Mouse (Mus musculus) lung, postnatal 0 days (tissue): ENCODE results near the gene Epo. TPM values are rescaled to one million over a fixed set of nuclear protein-coding genes. Genes with fewer than 3 reads are reported as not detected.

ENCODE experiments used
- ATAC-seq: fragments of 200-750 bp; cut with Nextera tagmentation; 2 replicates; pipeline ENCODE4 v1.8.0; 2017; ENCODE audit warnings: moderate library complexity
- DNase-seq: peaks from one replicate; pipeline ENCODE4 v3.0.0-alpha.2; 2016; ENCODE audit warnings: low spot score
- H3K27ac ChIP-seq: fragments of 300-500 bp; sonication (generic); 2 replicates; pipeline ENCODE4 v1.5.1; 2014; ENCODE audit warnings: antibody characterized with exemption, mild to moderate bottlenecking, low read length, mixed read lengths
- H3K27me3 ChIP-seq: fragments of 300-500 bp; sonication (generic); replicated peaks from 2 replicates; pipeline ENCODE4 v1.6.1; 2014; ENCODE audit warnings: low read length, mixed read lengths; ENCODE audit not compliant: insufficient read depth
- H3K36me3 ChIP-seq: fragments of 300-500 bp; sonication (generic); 2 replicates; pipeline ENCODE4 v1.6.1; 2014; ENCODE audit warnings: low read length, mixed read lengths; ENCODE audit not compliant: insufficient read depth
- H3K4me1 ChIP-seq: fragments of 300-500 bp; sonication (generic); 2 replicates; pipeline ENCODE4 v1.6.1; 2014; ENCODE audit warnings: antibody characterized with exemption, low read depth, low read length, mixed read lengths; ENCODE audit not compliant: insufficient read depth
- H3K4me2 ChIP-seq: fragments of 300-500 bp; sonication (generic); replicated peaks from 2 replicates; pipeline ENCODE4 v1.6.1; 2014; ENCODE audit warnings: low read depth, mild to moderate bottlenecking, low read length, moderate library complexity, mixed read lengths
- H3K4me3 ChIP-seq: fragments of 300-500 bp; sonication (generic); 2 replicates; pipeline ENCODE4 v1.5.1; 2014; ENCODE audit warnings: low read depth, low read length
- H3K9ac ChIP-seq: fragments of 300-500 bp; sonication (generic); replicated peaks from 2 replicates; pipeline ENCODE4 v1.6.1; 2014; ENCODE audit warnings: low read depth, mild to moderate bottlenecking
- H3K9me3 ChIP-seq: fragments of 300-500 bp; sonication (generic); 2 replicates; pipeline ENCODE4 v1.6.1; 2016; ENCODE audit warnings: low read length, mixed read lengths
- CTCF ChIP-seq: IDR thresholded peaks from 2 replicates; pipeline ENCODE4 v1.5.1; 2016; ENCODE audit warnings: antibody characterized with exemption, mild to moderate bottlenecking
- EP300 ChIP-seq: IDR thresholded peaks from 2 replicates; pipeline ENCODE4 v1.6.1; 2016; ENCODE audit warnings: antibody characterized with exemption, mild to moderate bottlenecking, control low read depth
- WGBS: fragments of 180-500 bp; shearing (Covaris S2); extraction: QIAGEN DNeasy Blood & Tissue Kit; methylation state at CpG from one replicate; pipeline ENCODE4 v1.1.7; 2014; 5-methylcytosine and 5-hydroxymethylcytosine counted together
- polyA plus RNA-seq: library from polyadenylated mRNA; unstranded; fragments of >200 nt; fragmentation: Nextera tagmentation; extraction: Ambion mirVana; gene quantifications from 2 replicates; pipeline ENCODE4 v1.2.1, GENCODE M21; 2015

Gene Epo
- polyA plus RNA-seq, 1 experiment from 2014 or later = not detected

GRCm38 (mm10) chr5:137514811-137515210 lies 18.2 kb downstream of the Epo start:
- no peak overlapping the region for H3K4me3 ChIP-seq
- TF ChIP-seq EP300 = no peak
- no peak for TF ChIP-seq CTCF
- H3K27me3 ChIP-seq = no peaks in the 10 kb centered on the region
- DNase-seq (no peak), ATAC-seq (no peak)
- 0 out of 2 replicates have a peak, but pooled peaks cover 2% of the 10 kb centered on the region for H3K36me3 ChIP-seq
- WGBS = 88% methylated on average over 3 of the region's 3 CpGs
- H3K4me1 ChIP-seq = peaks cover 9% of the 10 kb centered on the region
- H3K27ac ChIP-seq = no peak overlapping the region
- H3K4me2 ChIP-seq = no peak overlapping the region
- H3K9ac ChIP-seq = no peak overlapping the region
- H3K9me3 ChIP-seq = no peaks in the 10 kb centered on the region

- H3K27ac ChIP-seq = no peak overlapping the region
- H3K36me3 ChIP-seq = no peaks in the 10 kb centered on the region
- H3K4me2 ChIP-seq = no peak overlapping the region
- WGBS = 76% methylated on average over 12 of the region's 12 CpGs
- H3K4me3 ChIP-seq = no peak overlapping the region
- ATAC-seq (no peak), DNase-seq (no peak)
- H3K4me1 ChIP-seq = peaks cover 9% of the 10 kb centered on the region
- no peak overlapping the region for H3K9ac ChIP-seq
- H3K9me3 ChIP-seq = no peaks in the 10 kb centered on the region
- TF ChIP-seq CTCF (no peak), EP300 (no peak)
- H3K27me3 ChIP-seq = no peaks in the 10 kb centered on the region
Observed at GRCm38 (mm10) chr5:137513951-137514721, 18.9 kb downstream of the Epo start.

GRCm38 (mm10) chr5:137512847-137513794 lies 19.9 kb downstream of the Epo start:
- Histone ChIP-seq H3K27ac (no peak overlapping the region), H3K4me3 (no peak overlapping the region), H3K4me1 (peaks cover 9% of the 10 kb centered on the region), H3K4me2 (no peak overlapping the region), H3K9ac (no peak overlapping the region), H3K36me3 (no peaks in the 10 kb centered on the region), H3K9me3 (no peaks in the 10 kb centered on the region), H3K27me3 (no peaks in the 10 kb centered on the region)
- DNase-seq (no peak), ATAC-seq (no peak)
- no peak for TF ChIP-seq EP300
- TF ChIP-seq CTCF = peak; percentile 77
- WGBS = 78% methylated on average over 11 of the region's 11 CpGs

GRCm38 (mm10) chr5:137511706-137512105 lies 21.3 kb downstream of the Epo start:
- H3K4me1 ChIP-seq = peaks cover 9% of the 10 kb centered on the region
- DNase-seq (no peak), ATAC-seq (no peak)
- TF ChIP-seq EP300 (no peak), CTCF (no peak)
- H3K4me3 ChIP-seq = no peak overlapping the region
- no peaks in the 10 kb centered on the region for H3K27me3 ChIP-seq
- peak overlapping the region; percentile 88 for H3K4me2 ChIP-seq
- H3K36me3 ChIP-seq = no peaks in the 10 kb centered on the region
- WGBS = 57% methylated on average over 3 of the region's 3 CpGs
- no peak overlapping the region for H3K9ac ChIP-seq
- H3K27ac ChIP-seq = no peak overlapping the region
- H3K9me3 ChIP-seq = no peaks in the 10 kb centered on the region

- TF ChIP-seq EP300 (no peak), CTCF (no peak)
- WGBS = under 1% methylated on average over 21 of the region's 83 CpGs
- DNase-seq = no peak
Observed at GRCm38 (mm10) chr5:137510573-137511390, 22.3 kb downstream of the Epo start.

More at GRCm38 (mm10) chr5:137510573-137511390, 22.3 kb downstream of the Epo start:
- H3K4me1 ChIP-seq = peaks cover 9% of the 10 kb centered on the region
- no peaks in the 10 kb centered on the region for H3K36me3 ChIP-seq
- peak overlapping the region; percentile 87 for H3K27ac ChIP-seq
- peak overlapping the region; percentile 88 for H3K4me2 ChIP-seq
- H3K4me3 ChIP-seq = peak overlapping the region; percentile 99
- H3K9me3 ChIP-seq = no peaks in the 10 kb centered on the region
- ATAC-seq = peak; percentile 63
- no peaks in the 10 kb centered on the region for H3K27me3 ChIP-seq
- H3K9ac ChIP-seq = peak overlapping the region; percentile 92
